Mouse (Mus musculus) myocyte (in vitro differentiated cells): ENCODE results near the gene Shld1. TPM values are rescaled to one million over a fixed set of nuclear protein-coding genes. Genes with fewer than 3 reads are reported as not detected.

Experiments
- H3K27me3 ChIP-seq: one replicate; pipeline ENCODE4 v1.6.1; 2011; ENCODE audit not compliant: control insufficient read depth, insufficient read depth, insufficient read length
- H3K36me3 ChIP-seq: one replicate; pipeline ENCODE4 v1.6.1; 2011; ENCODE audit not compliant: control insufficient read depth, insufficient read depth
- H3K4me2 ChIP-seq: one replicate; pipeline ENCODE4 v1.6.1; 2011; ENCODE audit warnings: low read depth, control low read depth
- H3K4me3 ChIP-seq: one replicate; pipeline ENCODE4 v1.5.1; 2011; ENCODE audit warnings: mild to moderate bottlenecking, control low read depth, moderate library complexity
- H3K79me2 ChIP-seq: one replicate; pipeline ENCODE4 v1.6.1; 2011; ENCODE audit not compliant: control insufficient read depth, insufficient read depth
- H3ac ChIP-seq: one replicate; pipeline ENCODE4 v1.6.1; 2011; ENCODE audit not compliant: control insufficient read depth, insufficient read length
- CEBPB ChIP-seq: IDR thresholded peaks from 2 replicates; pipeline ENCODE4 v1.6.1; 2011; ENCODE audit warnings: mild to moderate bottlenecking, moderate library complexity; ENCODE audit not compliant: poor library complexity, insufficient read depth, severe bottlenecking
- E2F4 ChIP-seq: IDR thresholded peaks from one replicate; pipeline ENCODE4 v1.6.1; 2011; ENCODE audit warnings: mild to moderate bottlenecking, control low read depth, moderate library complexity; ENCODE audit not compliant: insufficient read depth
- MAX ChIP-seq: IDR thresholded peaks from one replicate; pipeline ENCODE4 v1.6.1; 2011; ENCODE audit warnings: low read depth, mild to moderate bottlenecking, control low read depth
- MYOD1 ChIP-seq, 3 experiments: IDR thresholded peaks; one replicate each; pipeline ENCODE4 v1.6.1; 2011; ENCODE audit warnings: control low read depth in 2 of 3, low read depth in 2 of 3, mild to moderate bottlenecking in 2 of 3, moderate library complexity in 1 of 3; ENCODE audit not compliant: insufficient read length in 2 of 3, control insufficient read depth in 1 of 3
- MYOG ChIP-seq, 3 experiments: IDR thresholded peaks; one replicate each; pipeline ENCODE4 v1.6.1; 2011; ENCODE audit warnings: control low read depth in 2 of 3, low read depth in 2 of 3, mild to moderate bottlenecking in 2 of 3; ENCODE audit not compliant: insufficient read length in 2 of 3, control insufficient read depth in 1 of 3, insufficient read depth in 1 of 3
- POLR2A ChIP-seq: IDR thresholded peaks from one replicate; pipeline ENCODE4 v1.6.1; 2011; ENCODE audit warnings: low read depth, mild to moderate bottlenecking, control low read depth, moderate library complexity; ENCODE audit not compliant: insufficient read length
- POLR2AphosphoS2 ChIP-seq: IDR thresholded peaks from one replicate; pipeline ENCODE4 v1.6.1; 2011; ENCODE audit warnings: low read depth, control low read depth; ENCODE audit not compliant: insufficient read length
- REST ChIP-seq: IDR thresholded peaks from one replicate; pipeline ENCODE4 v1.6.1; 2011; ENCODE audit warnings: mild to moderate bottlenecking, control low read depth, moderate library complexity; ENCODE audit not compliant: insufficient read depth, insufficient read length
- SRF ChIP-seq: IDR thresholded peaks from one replicate; pipeline ENCODE4 v1.6.1; 2011; ENCODE audit warnings: low read depth; ENCODE audit not compliant: control insufficient read depth, insufficient read length
- TCF12 ChIP-seq: IDR thresholded peaks from one replicate; pipeline ENCODE4 v1.6.1; 2011; ENCODE audit warnings: mild to moderate bottlenecking, control low read depth; ENCODE audit not compliant: poor library complexity, insufficient read depth, severe bottlenecking
- TCF3 ChIP-seq: IDR thresholded peaks from one replicate; pipeline ENCODE4 v1.6.1; 2011; ENCODE audit warnings: low read depth, control low read depth; ENCODE audit not compliant: insufficient read length
- USF1 ChIP-seq: IDR thresholded peaks from one replicate; pipeline ENCODE4 v1.6.1; 2011; ENCODE audit warnings: low read depth, mild to moderate bottlenecking, control low read depth, moderate library complexity
- polyA plus RNA-seq: library from polyadenylated mRNA; unstranded; fragments of >200 nt; fragmentation: generic; extraction: Trizol; gene quantifications from one replicate; pipeline ENCODE4 v1.2.1, GENCODE M21; 2012; ENCODE audit warnings: missing spikeins

The Shld1 gene
- polyA plus RNA-seq, 1 experiment: 5.1 TPM

GRCm38 (mm10) chr2:132750726-132751125 is 64.0 kb downstream of the Shld1 start:
- TF ChIP-seq MYOG (IDR thresholded peaks at IDR 0.05; ENCODE audit: control insufficient read depth in 1 of 3, insufficient read depth in 1 of 3, insufficient read length in 2 of 3, low read depth in 2 of 3) (no peak), TCF3 (no peak), POLR2AphosphoS2 (no peak), MAX (no peak), USF1 (no peak), POLR2A (no peak), TCF12 (no peak), REST (no peak), MYOD1 (IDR thresholded peaks at IDR 0.05; ENCODE audit: control insufficient read depth in 1 of 3, insufficient read length in 2 of 3, low read depth in 2 of 3) (no peak), SRF (no peak), E2F4 (no peak), CEBPB (no peak)
- H3K36me3 ChIP-seq: no peaks in the 10 kb centered on the region
- no peak overlapping the region for H3K4me2 ChIP-seq
- H3K27me3 ChIP-seq: no peaks in the 10 kb centered on the region
- no peak overlapping the region for H3ac ChIP-seq
- no peak overlapping the region for H3K4me3 ChIP-seq
- no peaks in the 10 kb centered on the region for H3K79me2 ChIP-seq

- TF ChIP-seq USF1 (no peak), TCF12 (no peak), TCF3 (no peak), MYOD1 (IDR thresholded peaks at IDR 0.05; ENCODE audit: control insufficient read depth in 1 of 3, insufficient read length in 2 of 3, low read depth in 2 of 3) (no peak), MYOG (IDR thresholded peaks at IDR 0.05; ENCODE audit: control insufficient read depth in 1 of 3, insufficient read depth in 1 of 3, insufficient read length in 2 of 3, low read depth in 2 of 3) (no peak), E2F4 (no peak), SRF (no peak), POLR2A (no peak), CEBPB (no peak), MAX (no peak), REST (no peak), POLR2AphosphoS2 (no peak)
- Histone ChIP-seq H3K4me2 (no peak overlapping the region), H3K79me2 (no peaks in the 10 kb centered on the region), H3ac (no peak overlapping the region), H3K27me3 (no peaks in the 10 kb centered on the region), H3K4me3 (no peak overlapping the region), H3K36me3 (no peaks in the 10 kb centered on the region)
Measured at GRCm38 (mm10) chr2:132751141-132752066, 64.7 kb downstream of the Shld1 start.

- H3K4me3 ChIP-seq: no peak overlapping the region
- no peak for TF ChIP-seq MAX
- TF ChIP-seq MYOG (IDR thresholded peaks at IDR 0.05; ENCODE audit: control insufficient read depth in 1 of 3, insufficient read depth in 1 of 3, insufficient read length in 2 of 3, low read depth in 2 of 3): no peak
- TF ChIP-seq POLR2A: no peak
- no peak for TF ChIP-seq SRF
- no peak for TF ChIP-seq E2F4
- no peak for TF ChIP-seq TCF3
- H3K4me2 ChIP-seq: no peak overlapping the region
- no peaks in the 10 kb centered on the region for H3K36me3 ChIP-seq
- H3K27me3 ChIP-seq: no peaks in the 10 kb centered on the region
- no peak overlapping the region for H3ac ChIP-seq
- no peaks in the 10 kb centered on the region for H3K79me2 ChIP-seq
Measured at GRCm38 (mm10) chr2:132752398-132752797, 65.7 kb downstream of the Shld1 start.

GRCm38 (mm10) chr2:132753137-132753536 is 66.4 kb downstream of the Shld1 start:
- Histone ChIP-seq H3K36me3 (no peaks in the 10 kb centered on the region), H3K79me2 (no peaks in the 10 kb centered on the region), H3ac (no peak overlapping the region), H3K4me3 (no peak overlapping the region), H3K4me2 (no peak overlapping the region), H3K27me3 (no peaks in the 10 kb centered on the region)
- TF ChIP-seq E2F4 (no peak), TCF12 (no peak), REST (no peak), POLR2AphosphoS2 (no peak), TCF3 (no peak), USF1 (no peak), POLR2A (no peak), MAX (no peak), MYOG (IDR thresholded peaks at IDR 0.05; ENCODE audit: control insufficient read depth in 1 of 3, insufficient read depth in 1 of 3, insufficient read length in 2 of 3, low read depth in 2 of 3) (no peak), CEBPB (no peak), SRF (no peak), MYOD1 (IDR thresholded peaks at IDR 0.05; ENCODE audit: control insufficient read depth in 1 of 3, insufficient read length in 2 of 3, low read depth in 2 of 3) (no peak)

DNA sequence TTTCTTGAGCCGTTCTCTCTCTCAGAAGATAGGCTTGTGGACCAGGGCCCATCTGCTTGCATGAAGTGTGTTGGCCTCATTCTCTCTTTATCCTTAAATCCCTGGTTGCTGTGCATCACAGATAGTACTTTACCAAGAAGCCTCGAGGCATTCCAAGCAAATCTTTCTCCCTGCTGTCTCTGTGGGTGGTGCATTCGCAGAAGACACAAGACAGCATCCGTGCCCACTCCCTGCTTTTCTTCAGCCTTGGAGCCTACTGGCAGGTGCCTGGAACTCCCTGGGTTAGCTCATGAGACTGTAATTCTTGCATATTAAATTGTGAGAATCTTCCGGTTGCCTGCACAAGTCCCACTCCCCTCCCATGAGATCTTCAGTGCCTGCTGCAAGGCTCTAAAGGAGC is 71.2 kb downstream of the Shld1 start:
- no peak for TF ChIP-seq SRF
- TF ChIP-seq TCF12: no peak
- no peak overlapping the region for H3ac ChIP-seq
- no peaks in the 10 kb centered on the region for H3K27me3 ChIP-seq
- no peak overlapping the region for H3K4me2 ChIP-seq
- no peaks in the 10 kb centered on the region for H3K36me3 ChIP-seq
- no peak overlapping the region for H3K4me3 ChIP-seq
- no peaks in the 10 kb centered on the region for H3K79me2 ChIP-seq
